Mouse (Mus musculus): ENCODE measurements around the gene Col9a1.

GRCm38 (mm10) chr1:24225825-24226526 lies 48.6 kb downstream of the Col9a1 start:
- no peak for TF ChIP-seq CTCF (IDR thresholded peaks at IDR 0.05; ENCODE audit: borderline replicate concordance, control insufficient read depth, extremely low read depth, insufficient read depth, low read length, poor library complexity)
- no peak for TF ChIP-seq POLR2A (IDR thresholded peaks at IDR 0.05; ENCODE audit: control insufficient read depth, extremely low read depth, insufficient read depth, low read length, poor library complexity)
